In genomic region chr12:70579328-70579905, GRCm38 (mm10) we compare ENCODE assay signal across 11 mouse cellular contexts.
DNase-seq lines count a peak whose midpoint lies in the region; ATAC-seq and TF ChIP-seq lines count a peak whose summit lies in the region.
"Had no signal": no experiment of that assay in that cellular context is flagged by ENCODE, and none has a peak within 500 bp of the region (broad histone marks: within the 10 kb centered on the region; RNA-seq: fewer than 3 reads in every experiment).

No protein-coding gene starts in this region.

- TF ChIP-seq POLR2A in brain, embryonic 14.5 days (IDR thresholded peaks at IDR 0.05; ENCODE audit: borderline replicate concordance, extremely low read depth, insufficient read depth, insufficient read length, poor library complexity, severe bottlenecking), result no peak

- 0 out of 2 replicates have a peak, but pooled peaks have one; percentile 11 for ATAC-seq in hindbrain, embryonic 16.5 days
- ATAC-seq: CD4-positive, CD25-positive, alpha-beta regulatory T cell, adult 4 months; intestine, embryonic 16.5 days; liver, postnatal 0 days had no signal

- no peaks in the 10 kb centered on the region; the same call in 1 of the 2 replicates for H3K9me3 ChIP-seq in hindbrain, embryonic 16.5 days (ENCODE audit: control insufficient read depth, low read length)
- peaks cover 5% of the 10 kb centered on the region for H3K9me3 ChIP-seq in hindbrain, embryonic 10.5 days

- H3K36me3 ChIP-seq in hindbrain, embryonic 16.5 days (ENCODE audit: control insufficient read depth, insufficient read depth, low read length), result no peaks in the 10 kb centered on the region
- no peaks in the 10 kb centered on the region for H3K36me3 ChIP-seq in hindbrain, embryonic 10.5 days

- no peak for DNase-seq in hindbrain, embryonic 10.5 days (ENCODE audit: low spot score)
- DNase-seq in Muller cell, postnatal 12 days (ENCODE audit: inconsistent ontology term), result peak; percentile 30
- DNase-seq in brain, embryonic 14.5 days (ENCODE audit: low read depth), result peak; percentile 41
- DNase-seq in cerebellum, postnatal 36 days, result peak; percentile 85 to 86
- DNase-seq in right cerebral cortex, postnatal 10 days (ENCODE audit: low spot score in 2 of 2), result no peak
- no peak for DNase-seq in layer of hippocampus, adult 8-10 months (ENCODE audit: low spot score in 2 of 2)
- DNase-seq: liver, postnatal 0 days had no signal

- H3K4me2 ChIP-seq in hindbrain, embryonic 16.5 days (ENCODE audit: low read length), result no peak overlapping the region

- no peak overlapping the region for H3K4me3 ChIP-seq in hindbrain, embryonic 16.5 days (ENCODE audit: low read length)
- H3K4me3 ChIP-seq in hindbrain, embryonic 10.5 days, result no peak overlapping the region
- H3K4me3 ChIP-seq: megakaryocyte, embryonic 14.5 days had no signal

- H3K27ac ChIP-seq in hindbrain, embryonic 16.5 days (ENCODE audit: low read depth, low read length), result no peak overlapping the region
- H3K27ac ChIP-seq in hindbrain, embryonic 10.5 days, result no peak overlapping the region

- TF ChIP-seq CTCF in brain, embryonic 14.5 days (IDR thresholded peaks at IDR 0.05; ENCODE audit: borderline replicate concordance, extremely low read depth, insufficient read depth, insufficient read length), result no peak

- H3K4me1 ChIP-seq in hindbrain, embryonic 16.5 days (ENCODE audit: control insufficient read depth, insufficient read depth, low read depth, low read length), result no peaks in the 10 kb centered on the region
- peaks cover 14% of the 10 kb centered on the region for H3K4me1 ChIP-seq in hindbrain, embryonic 10.5 days (replicated peaks)
- H3K4me1 ChIP-seq: megakaryocyte, embryonic 14.5 days had no signal

- no peaks in the 10 kb centered on the region for H3K27me3 ChIP-seq in hindbrain, embryonic 16.5 days (replicated peaks; ENCODE audit: control insufficient read depth, insufficient read depth, low read length)
- H3K27me3 ChIP-seq in hindbrain, embryonic 10.5 days (ENCODE audit: insufficient read depth, poor library complexity, severe bottlenecking), result no peaks in the 10 kb centered on the region

- WGBS in hindbrain, embryonic 16.5 days, result 55% methylated on average over 8 of the region's 8 CpGs
- WGBS in hindbrain, embryonic 10.5 days, result 76% methylated on average over 8 of the region's 8 CpGs

- H3K9ac ChIP-seq in hindbrain, embryonic 16.5 days (ENCODE audit: low read depth, low read length), result no peak overlapping the region
- H3K9ac ChIP-seq: liver, postnatal 0 days had no signal

Comparison
In these comparisons a context has a peak if more than half of its experiments do, and no peak if none do; other contexts are left out.
1. DNase-seq: peak in Muller cell, postnatal 12 days (single experiment), brain, embryonic 14.5 days (single experiment) and cerebellum, postnatal 36 days (2 of 2); none in hindbrain, embryonic 10.5 days (single experiment), right cerebral cortex, postnatal 10 days (0 of 2) and layer of hippocampus, adult 8-10 months (0 of 2).